Mouse (Mus musculus) neural tube, embryonic 11.5 days (tissue): ENCODE data around the gene Slamf8. TPM values are rescaled to one million over a fixed set of nuclear protein-coding genes. Genes with fewer than 3 reads are reported as not detected.

Experiments
- ATAC-seq: fragments of 200-750 bp; cut with Nextera tagmentation; 2 replicates; pipeline ENCODE4 v1.8.0; 2017; ENCODE audit warnings: moderate number of reproducible peaks, mild to moderate bottlenecking, moderate TSS enrichment, moderate library complexity; ENCODE audit not compliant: insufficient read depth, low FRiP score, low TSS enrichment
- DNase-seq: peaks from one replicate; pipeline ENCODE4 v3.0.0-alpha.2; 2015; ENCODE audit warnings: low spot score
- H3K27ac ChIP-seq: fragments of 300-500 bp; sonication (generic); 2 replicates; pipeline ENCODE4 v1.5.1; 2014; ENCODE audit warnings: low read depth, mild to moderate bottlenecking, low read length
- H3K27me3 ChIP-seq: fragments of 300-500 bp; sonication (generic); 2 replicates; pipeline ENCODE4 v1.6.1; 2014; ENCODE audit warnings: mild to moderate bottlenecking, low read length, mixed read lengths; ENCODE audit not compliant: control insufficient read depth, insufficient read depth
- H3K36me3 ChIP-seq: fragments of 300-500 bp; sonication (generic); 2 replicates; pipeline ENCODE4 v1.6.1; 2014; ENCODE audit warnings: mild to moderate bottlenecking, low read length, moderate library complexity, mixed read lengths; ENCODE audit not compliant: control insufficient read depth, insufficient read depth
- H3K4me1 ChIP-seq: fragments of 300-500 bp; sonication (generic); 2 replicates; pipeline ENCODE4 v1.6.1; 2014; ENCODE audit warnings: low read length, mixed read lengths; ENCODE audit not compliant: control insufficient read depth, insufficient read depth
- H3K4me2 ChIP-seq: fragments of 300-500 bp; sonication (generic); 2 replicates; pipeline ENCODE4 v1.6.1; 2014; ENCODE audit warnings: low read depth, mild to moderate bottlenecking, moderate library complexity
- H3K4me3 ChIP-seq: fragments of 300-500 bp; sonication (generic); 2 replicates; pipeline ENCODE4 v1.5.1; 2014; ENCODE audit warnings: low read depth, low read length
- H3K9ac ChIP-seq: fragments of 300-500 bp; sonication (generic); 2 replicates; pipeline ENCODE4 v1.6.1; 2014; ENCODE audit warnings: mild to moderate bottlenecking, low read length
- H3K9me3 ChIP-seq: fragments of 300-500 bp; sonication (generic); 2 replicates; pipeline ENCODE4 v1.6.1; 2016; ENCODE audit warnings: low read length; ENCODE audit not compliant: control insufficient read depth
- WGBS: fragments of 180-500 bp; shearing (Covaris S2); extraction: QIAGEN DNeasy Blood & Tissue Kit; methylation state at CpG from one replicate; pipeline ENCODE4 v1.1.7; 2014; 5-methylcytosine and 5-hydroxymethylcytosine counted together
- polyA plus RNA-seq: library from polyadenylated mRNA; unstranded; fragments of >200 nt; fragmentation: Nextera tagmentation; extraction: Ambion mirVana; gene quantifications from 2 replicates; pipeline ENCODE4 v1.2.1, GENCODE M21; 2014

The Slamf8 gene
- polyA plus RNA-seq, 1 experiment from 2014 or later = not detected

DNA sequence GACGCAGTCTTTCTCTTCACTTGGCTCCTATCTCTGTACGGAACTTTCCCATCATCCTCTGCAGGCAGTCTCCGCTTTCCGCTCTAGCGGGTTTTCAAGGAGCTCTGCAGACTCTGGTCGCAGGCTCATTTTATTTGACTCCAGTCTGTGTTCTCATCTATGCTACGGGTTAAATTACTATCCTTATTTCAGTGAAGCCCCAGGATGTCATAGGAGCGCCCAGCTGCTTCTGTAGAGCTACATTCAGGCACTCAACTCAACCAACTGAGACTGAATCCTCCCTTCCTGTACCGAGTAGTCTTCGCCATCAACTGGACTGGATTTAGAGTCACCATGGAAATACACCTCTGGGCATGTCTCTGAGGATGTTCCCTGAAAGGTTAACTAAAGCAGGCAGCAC is 24.3 kb upstream of the Slamf8 start:
- Histone ChIP-seq H3K36me3 (no peaks in the 10 kb centered on the region), H3K27ac (no peak overlapping the region), H3K9me3 (no peaks in the 10 kb centered on the region), H3K4me3 (no peak overlapping the region), H3K4me2 (no peak overlapping the region), H3K9ac (no peak overlapping the region), H3K4me1 (peaks cover 12% of the 10 kb centered on the region; the same call in 1 of the 2 replicates), H3K27me3 (no peaks in the 10 kb centered on the region)
- 93% methylated on average over 10 of the region's 10 CpGs for WGBS
- no peak for DNase-seq
- no peak for ATAC-seq

- no peak for DNase-seq
- Histone ChIP-seq H3K27me3 (no peaks in the 10 kb centered on the region), H3K4me2 (no peak overlapping the region), H3K4me3 (no peak overlapping the region), H3K36me3 (no peaks in the 10 kb centered on the region), H3K4me1 (peaks cover 12% of the 10 kb centered on the region; the same call in 1 of the 2 replicates), H3K9me3 (no peaks in the 10 kb centered on the region), H3K27ac (no peak overlapping the region), H3K9ac (no peak overlapping the region)
- no peak for ATAC-seq
- 31% methylated on average over 1 of the region's 1 CpGs for WGBS
Measured at GRCm38 (mm10) chr1:172612745-172613144, 22.4 kb upstream of the Slamf8 start.

DNA sequence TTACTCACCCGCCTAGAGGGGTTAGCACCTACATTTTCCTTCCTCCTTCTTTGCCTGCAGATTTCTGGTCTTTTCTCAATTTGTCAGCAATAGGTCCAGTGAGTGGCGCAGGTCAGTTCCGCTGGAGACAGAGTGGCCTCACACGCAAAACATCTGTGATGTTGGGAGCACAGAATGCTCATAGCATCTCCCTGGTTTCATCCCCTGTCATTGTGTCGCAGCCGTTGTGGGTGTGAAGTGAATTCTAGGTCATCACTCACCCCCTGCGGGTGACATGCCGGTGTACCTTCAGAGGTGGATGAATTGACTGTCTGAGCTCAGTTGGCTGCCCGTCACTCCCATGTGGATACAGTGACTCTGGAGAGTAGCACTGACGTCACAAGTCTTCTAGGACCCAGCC is 20.9 kb upstream of the Slamf8 start:
- Histone ChIP-seq H3K27ac (no peak overlapping the region), H3K36me3 (no peaks in the 10 kb centered on the region), H3K9me3 (no peaks in the 10 kb centered on the region), H3K4me1 (0 out of 2 replicates have a peak, but pooled peaks cover 6% of the 10 kb centered on the region), H3K4me3 (no peak overlapping the region), H3K9ac (no peak overlapping the region), H3K4me2 (no peak overlapping the region), H3K27me3 (no peaks in the 10 kb centered on the region)
- DNase-seq (no peak), ATAC-seq (no peak)
- 81% methylated on average over 10 of the region's 10 CpGs for WGBS

GRCm38 (mm10) chr1:172602326-172602725 is 12.0 kb upstream of the Slamf8 start, which contains the start of gene Fcrl6:
TSS of gene Fcrl6 (minus strand) at chr1:172602551.
- Histone ChIP-seq H3K9ac (no peak within 1 kb of the TSS), H3K4me2 (no peak within 1 kb of the TSS), H3K4me3 (no peak within 1 kb of the TSS), H3K27ac (no peak within 1 kb of the TSS), H3K36me3 (no peaks in the 10 kb centered on the region), H3K9me3 (no peaks in the 10 kb centered on the region), H3K4me1 (no peaks in the 10 kb centered on the region), H3K27me3 (no peaks in the 10 kb centered on the region)
- ATAC-seq = no peak
- 86% methylated on average over 1 of the region's 1 CpGs for WGBS
- DNase-seq = no peak

GRCm38 (mm10) chr1:172594495-172594894 is 4.1 kb upstream of the Slamf8 start:
- no peaks in the 10 kb centered on the region for H3K4me1 ChIP-seq
- DNase-seq = peak; percentile 56
- peak; percentile 68 for ATAC-seq
- no peaks in the 10 kb centered on the region for H3K36me3 ChIP-seq
- H3K27ac ChIP-seq = no peak overlapping the region
- no peak overlapping the region for H3K4me2 ChIP-seq
- no peak overlapping the region for H3K9ac ChIP-seq
- H3K27me3 ChIP-seq = no peaks in the 10 kb centered on the region
- no peak overlapping the region for H3K4me3 ChIP-seq
- H3K9me3 ChIP-seq = no peaks in the 10 kb centered on the region

GRCm38 (mm10) chr1:172593956-172594355 is 3.6 kb upstream of the Slamf8 start:
- Histone ChIP-seq H3K9me3 (no peaks in the 10 kb centered on the region), H3K27me3 (no peaks in the 10 kb centered on the region), H3K36me3 (no peaks in the 10 kb centered on the region), H3K9ac (no peak overlapping the region), H3K4me2 (no peak overlapping the region), H3K4me1 (no peaks in the 10 kb centered on the region), H3K27ac (no peak overlapping the region), H3K4me3 (no peak overlapping the region)
- ATAC-seq (no peak), DNase-seq (no peak)
- 91% methylated on average over 2 of the region's 2 CpGs for WGBS

DNA sequence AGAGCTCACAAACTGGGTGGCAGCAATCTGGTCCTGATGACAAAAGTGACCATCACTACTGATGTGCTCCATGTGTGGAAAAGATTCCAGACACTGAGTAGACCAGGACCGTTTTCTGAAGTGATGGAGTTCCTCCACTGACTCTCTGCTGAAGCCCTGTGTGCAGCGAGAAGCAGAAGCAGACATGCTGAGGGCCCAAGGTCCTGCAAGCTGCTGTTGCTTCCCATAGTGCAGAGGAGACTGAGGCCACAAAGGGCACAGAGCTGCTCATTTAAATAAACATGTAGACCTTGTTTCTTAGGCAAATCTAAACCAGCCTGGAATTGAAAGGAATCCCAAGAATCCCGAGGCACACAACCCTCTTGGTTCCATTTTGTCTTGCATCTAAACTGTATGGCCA is 3.0 kb upstream of the Slamf8 start:
- no peaks in the 10 kb centered on the region for H3K27me3 ChIP-seq
- H3K4me3 ChIP-seq = no peak overlapping the region
- H3K4me1 ChIP-seq = no peaks in the 10 kb centered on the region
- H3K36me3 ChIP-seq = no peaks in the 10 kb centered on the region
- no peak overlapping the region for H3K4me2 ChIP-seq
- H3K9ac ChIP-seq = no peak overlapping the region
- DNase-seq (no peak), ATAC-seq (no peak)
- H3K27ac ChIP-seq = no peak overlapping the region
- no peaks in the 10 kb centered on the region for H3K9me3 ChIP-seq
- 82% methylated on average over 3 of the region's 3 CpGs for WGBS

GRCm38 (mm10) chr1:172585612-172586567 is 4.5 kb downstream of the Slamf8 start:
- Histone ChIP-seq H3K36me3 (no peaks in the 10 kb centered on the region), H3K27ac (no peak overlapping the region), H3K9ac (peak overlapping the region; percentile 18; the same call in 1 of the 2 replicates), H3K9me3 (no peaks in the 10 kb centered on the region), H3K4me1 (peaks cover 8% of the 10 kb centered on the region), H3K4me3 (no peak overlapping the region), H3K27me3 (peaks cover 5% of the 10 kb centered on the region; the same call in 1 of the 2 replicates), H3K4me2 (no peak overlapping the region)
- peak; percentile 51 for DNase-seq
- peak; percentile 62 for ATAC-seq
- 30% methylated on average over 26 of the region's 26 CpGs for WGBS

- H3K27me3 ChIP-seq = peaks cover 5% of the 10 kb centered on the region; the same call in 1 of the 2 replicates
- no peak overlapping the region for H3K9ac ChIP-seq
- 57% methylated on average over 4 of the region's 4 CpGs for WGBS
- H3K4me2 ChIP-seq = no peak overlapping the region
- ATAC-seq (no peak; the same call in 1 of the 2 replicates), DNase-seq (no peak)
- H3K4me3 ChIP-seq = no peak overlapping the region
- peaks cover 8% of the 10 kb centered on the region for H3K4me1 ChIP-seq
- no peak overlapping the region for H3K27ac ChIP-seq
- no peaks in the 10 kb centered on the region for H3K9me3 ChIP-seq
- no peaks in the 10 kb centered on the region for H3K36me3 ChIP-seq
Measured at GRCm38 (mm10) chr1:172585026-172585425, 5.3 kb downstream of the Slamf8 start.
